Mouse (Mus musculus): ENCODE measurements around the gene Slc15a1. TPM values are rescaled to one million over a fixed set of nuclear protein-coding genes. Genes with fewer than 3 reads are reported as not detected.

The Slc15a1 gene
- total and polyA plus RNA-seq, 2 experiments from 2014 or later = 0.04 TPM; not detected in 1

GRCm38 (mm10) chr14:121481591-121481990 lies 23.5 kb downstream of the Slc15a1 start:
- TF ChIP-seq EP300 (IDR thresholded peaks at IDR 0.05; ENCODE audit: low read depth) = no peak
- TF ChIP-seq CTCF (IDR thresholded peaks at IDR 0.05; ENCODE audit: low read depth) = no peak
- no peak for ATAC-seq (ENCODE audit: insufficient read depth, low read depth)
- WGBS = 78% methylated on average over 2 of the region's 2 CpGs

GRCm38 (mm10) chr14:121479096-121479495 lies 26.0 kb downstream of the Slc15a1 start:
- H3K36me3 ChIP-seq (replicated peaks; ENCODE audit: control insufficient read depth, insufficient read depth, low read length) = no peaks in the 10 kb centered on the region
- H3K27ac ChIP-seq (ENCODE audit: low read depth) = no peak overlapping the region
- no peaks in the 10 kb centered on the region for H3K4me1 ChIP-seq (ENCODE audit: control insufficient read depth, insufficient read depth)
- 76% methylated on average over 3 of the region's 3 CpGs for WGBS
- no peak overlapping the region for H3K4me2 ChIP-seq (ENCODE audit: low read depth, low read length)
- peak; percentile 13; the same call in 1 of the 2 replicates for TF ChIP-seq CTCF (IDR thresholded peaks at IDR 0.05; ENCODE audit: low read depth)
- TF ChIP-seq EP300 (IDR thresholded peaks at IDR 0.05; ENCODE audit: low read depth) = no peak
- no peaks in the 10 kb centered on the region for H3K27me3 ChIP-seq (ENCODE audit: control insufficient read depth, insufficient read depth, low read length)
- no peak overlapping the region for H3K9ac ChIP-seq (replicated peaks; ENCODE audit: low read depth, low read length)
- H3K4me3 ChIP-seq (ENCODE audit: low read depth, low read length) = no peak overlapping the region
- no peaks in the 10 kb centered on the region for H3K9me3 ChIP-seq (replicated peaks; ENCODE audit: control insufficient read depth, low read length)
- DNase-seq (ENCODE audit: low spot score) = no peak
- ATAC-seq (ENCODE audit: insufficient read depth, low read depth) = no peak

More at GRCm38 (mm10) chr14:121481591-121481990, 23.5 kb downstream of the Slc15a1 start:
- Histone ChIP-seq H3K9me3 (replicated peaks; ENCODE audit: control insufficient read depth, low read length) (no peaks in the 10 kb centered on the region), H3K4me2 (ENCODE audit: low read depth, low read length) (no peak overlapping the region), H3K27me3 (ENCODE audit: control insufficient read depth, insufficient read depth, low read length) (no peaks in the 10 kb centered on the region), H3K36me3 (replicated peaks; ENCODE audit: control insufficient read depth, insufficient read depth, low read length) (no peaks in the 10 kb centered on the region), H3K4me3 (ENCODE audit: low read depth, low read length) (no peak overlapping the region), H3K4me1 (ENCODE audit: control insufficient read depth, insufficient read depth) (no peaks in the 10 kb centered on the region), H3K9ac (replicated peaks; ENCODE audit: low read depth, low read length) (no peak overlapping the region), H3K27ac (ENCODE audit: low read depth) (no peak overlapping the region)
- no peak for DNase-seq (ENCODE audit: low spot score)

GRCm38 (mm10) chr14:121477925-121478693 lies 26.9 kb downstream of the Slc15a1 start:
- no peak overlapping the region for H3K9ac ChIP-seq (replicated peaks; ENCODE audit: low read depth, low read length)
- H3K9me3 ChIP-seq (replicated peaks; ENCODE audit: control insufficient read depth, low read length) = no peaks in the 10 kb centered on the region
- ATAC-seq (ENCODE audit: insufficient read depth, low read depth) (no peak), DNase-seq (ENCODE audit: low spot score) (no peak)
- H3K36me3 ChIP-seq (replicated peaks; ENCODE audit: control insufficient read depth, insufficient read depth, low read length) = no peaks in the 10 kb centered on the region
- H3K4me2 ChIP-seq (ENCODE audit: low read depth, low read length) = no peak overlapping the region
- TF ChIP-seq EP300 (IDR thresholded peaks at IDR 0.05; ENCODE audit: low read depth) (no peak), CTCF (IDR thresholded peaks at IDR 0.05; ENCODE audit: low read depth) (no peak)
- H3K4me1 ChIP-seq (ENCODE audit: control insufficient read depth, insufficient read depth) = no peaks in the 10 kb centered on the region
- H3K4me3 ChIP-seq (ENCODE audit: low read depth, low read length) = no peak overlapping the region
- no peaks in the 10 kb centered on the region for H3K27me3 ChIP-seq (ENCODE audit: control insufficient read depth, insufficient read depth, low read length)
- no peak overlapping the region for H3K27ac ChIP-seq (ENCODE audit: low read depth)
- 78% methylated on average over 14 of the region's 14 CpGs for WGBS

- DNase-seq (ENCODE audit: low spot score) (no peak), ATAC-seq (ENCODE audit: insufficient read depth, low read depth) (no peak)
- Histone ChIP-seq H3K27ac (ENCODE audit: low read depth) (no peak overlapping the region), H3K4me2 (ENCODE audit: low read depth, low read length) (no peak overlapping the region), H3K9me3 (replicated peaks; ENCODE audit: control insufficient read depth, low read length) (no peaks in the 10 kb centered on the region), H3K4me3 (ENCODE audit: low read depth, low read length) (no peak overlapping the region), H3K9ac (replicated peaks; ENCODE audit: low read depth, low read length) (no peak overlapping the region), H3K27me3 (ENCODE audit: control insufficient read depth, insufficient read depth, low read length) (no peaks in the 10 kb centered on the region), H3K4me1 (ENCODE audit: control insufficient read depth, insufficient read depth) (no peaks in the 10 kb centered on the region), H3K36me3 (replicated peaks; ENCODE audit: control insufficient read depth, insufficient read depth, low read length) (no peaks in the 10 kb centered on the region)
- TF ChIP-seq EP300 (IDR thresholded peaks at IDR 0.05; ENCODE audit: low read depth) (no peak), CTCF (IDR thresholded peaks at IDR 0.05; ENCODE audit: low read depth) (no peak; the same call in 1 of the 2 replicates)
- 50% methylated on average over 4 of the region's 4 CpGs for WGBS
These were observed 31.2 kb downstream of the Slc15a1 start for GRCm38 (mm10) chr14:121473869-121474268.

- no peaks in the 10 kb centered on the region for H3K4me1 ChIP-seq (ENCODE audit: control insufficient read depth, insufficient read depth)
- H3K9ac ChIP-seq (replicated peaks; ENCODE audit: low read depth, low read length) = no peak overlapping the region
- no peak for ATAC-seq (ENCODE audit: insufficient read depth, low read depth)
- no peak overlapping the region for H3K4me2 ChIP-seq (ENCODE audit: low read depth, low read length)
- H3K36me3 ChIP-seq (replicated peaks; ENCODE audit: control insufficient read depth, insufficient read depth, low read length) = no peaks in the 10 kb centered on the region
- H3K9me3 ChIP-seq (replicated peaks; ENCODE audit: control insufficient read depth, low read length) = no peaks in the 10 kb centered on the region
- no peak overlapping the region for H3K27ac ChIP-seq (ENCODE audit: low read depth)
- no peaks in the 10 kb centered on the region for H3K27me3 ChIP-seq (ENCODE audit: control insufficient read depth, insufficient read depth, low read length)
- 72% methylated on average over 11 of the region's 11 CpGs for WGBS
- TF ChIP-seq CTCF (IDR thresholded peaks at IDR 0.05; ENCODE audit: low read depth) = no peak
- no peak for TF ChIP-seq EP300 (IDR thresholded peaks at IDR 0.05; ENCODE audit: low read depth)
- no peak for DNase-seq (ENCODE audit: low spot score)
- H3K4me3 ChIP-seq (ENCODE audit: low read depth, low read length) = no peak overlapping the region
These were observed 33.4 kb downstream of the Slc15a1 start for GRCm38 (mm10) chr14:121471545-121472121.

Data from heart, postnatal 0 days (tissue).